Mouse (Mus musculus): ENCODE measurements at regions not wholly inside any gene's neighbourhood (a gene's known extent, or its start where the extent isn't known, plus 50 kb on each side); places are given as distances from the start of the nearest gene placed in this dataset.
"Not testable (repeated sequence)": the region's sequence is repeated elsewhere in the genome, so short reads cannot be mapped to it uniquely, and the experiment has no call there.

DNA sequence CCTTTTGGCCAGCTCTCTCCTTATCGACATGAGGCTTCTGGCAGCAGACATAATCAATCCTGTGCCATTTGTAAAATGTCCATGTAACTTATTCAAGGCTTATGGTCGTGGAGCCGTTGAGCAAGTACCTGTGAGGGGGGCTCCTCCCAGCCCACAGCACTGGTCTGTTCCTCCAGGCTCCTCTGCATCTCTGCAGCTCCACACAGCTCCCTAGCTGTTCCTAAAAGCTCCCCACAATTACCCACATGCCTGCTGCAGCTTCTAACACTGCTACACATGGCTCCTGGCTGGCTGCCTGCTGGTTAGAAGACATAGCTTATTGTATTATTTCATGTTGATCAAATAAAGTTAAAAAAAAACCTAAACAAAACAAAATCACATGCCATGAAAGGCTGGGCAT is 77.9 kb downstream of the Tcp10c start:
- not testable (repeated sequence) for H3K36me3 ChIP-seq (ENCODE audit: control insufficient read depth); H3K27me3 ChIP-seq (ENCODE audit: control insufficient read depth); H3K4me1 ChIP-seq (ENCODE audit: control insufficient read depth); H3K4me3 ChIP-seq (replicated peaks); H3K9me3 ChIP-seq (ENCODE audit: control insufficient read depth, low read length)

- not testable (repeated sequence) for H3K36me3 ChIP-seq (ENCODE audit: control insufficient read depth); H3K4me1 ChIP-seq (ENCODE audit: control insufficient read depth); H3K27me3 ChIP-seq (ENCODE audit: control insufficient read depth); H3K9me3 ChIP-seq (ENCODE audit: control insufficient read depth, low read length); H3K4me3 ChIP-seq (replicated peaks)
Observed at GRCm38 (mm10) chr17:13434146-13434545, 79.8 kb downstream of the Tcp10c start.

DNA sequence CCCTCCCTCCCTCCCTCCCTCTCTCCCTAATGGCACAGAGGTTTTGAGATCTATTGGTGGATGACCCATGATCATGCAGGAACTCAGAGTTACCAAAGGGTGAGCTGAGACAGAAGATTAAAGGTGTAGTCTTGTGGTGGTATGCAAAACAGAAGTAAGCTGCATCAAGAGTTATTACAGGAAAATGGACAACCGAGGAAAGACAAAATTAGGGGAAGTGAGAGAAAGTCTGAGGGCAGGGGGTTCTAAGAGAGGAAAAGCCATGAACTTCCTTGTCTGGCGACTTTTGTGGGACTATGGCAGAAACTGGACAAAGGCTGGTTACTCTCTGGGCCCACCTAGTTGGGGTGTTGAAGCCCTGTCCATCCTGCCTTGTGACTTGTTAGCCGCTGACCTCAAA is 84.4 kb downstream of the Tcp10c start:
- not testable (repeated sequence) for H3K4me3 ChIP-seq (replicated peaks); H3K4me1 ChIP-seq (ENCODE audit: control insufficient read depth); H3K9me3 ChIP-seq (ENCODE audit: control insufficient read depth, low read length); H3K27me3 ChIP-seq (ENCODE audit: control insufficient read depth); H3K36me3 ChIP-seq (ENCODE audit: control insufficient read depth)

DNA sequence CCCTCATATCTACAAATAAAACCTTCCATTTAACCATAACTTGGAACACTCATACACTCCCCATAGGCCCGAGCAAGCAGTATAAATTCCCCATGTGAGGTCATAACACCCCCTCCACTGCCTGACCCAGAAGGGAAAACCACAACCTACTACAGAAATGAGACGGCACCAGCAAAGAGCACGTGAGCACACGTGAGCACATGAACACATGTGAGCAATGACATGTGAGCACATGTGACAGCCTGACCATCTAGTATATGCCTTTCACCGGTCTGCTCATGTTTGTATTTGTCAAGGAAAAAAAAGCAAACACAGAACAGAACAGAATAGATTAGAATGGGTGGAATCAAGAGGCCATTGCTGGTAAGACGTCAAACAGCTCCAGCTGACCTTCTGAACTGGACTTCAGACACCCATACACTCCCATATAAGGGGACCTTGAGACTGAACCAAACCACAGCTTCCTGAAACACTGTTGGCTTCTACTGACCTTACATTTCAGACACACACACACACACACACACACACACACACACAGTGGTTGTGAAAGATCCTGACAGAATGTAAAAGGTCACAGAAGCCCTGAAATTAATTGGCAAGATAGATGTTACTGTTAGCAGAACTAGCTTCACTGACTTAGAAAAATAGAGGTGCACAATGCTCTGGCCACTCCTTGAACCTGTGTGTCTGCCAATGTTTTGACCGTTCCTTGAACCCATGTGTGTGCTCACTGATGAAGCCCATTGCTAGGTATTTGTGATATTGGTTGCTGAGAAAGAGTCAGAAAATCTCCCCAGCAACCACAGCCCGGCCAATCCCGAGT is 86.5 kb downstream of the Tcp10c start:
- H3K27me3 ChIP-seq (ENCODE audit: control insufficient read depth); H3K4me3 ChIP-seq (replicated peaks); H3K9me3 ChIP-seq (ENCODE audit: control insufficient read depth, low read length); H3K4me1 ChIP-seq (ENCODE audit: control insufficient read depth); H3K36me3 ChIP-seq (ENCODE audit: control insufficient read depth): not testable (repeated sequence)

DNA sequence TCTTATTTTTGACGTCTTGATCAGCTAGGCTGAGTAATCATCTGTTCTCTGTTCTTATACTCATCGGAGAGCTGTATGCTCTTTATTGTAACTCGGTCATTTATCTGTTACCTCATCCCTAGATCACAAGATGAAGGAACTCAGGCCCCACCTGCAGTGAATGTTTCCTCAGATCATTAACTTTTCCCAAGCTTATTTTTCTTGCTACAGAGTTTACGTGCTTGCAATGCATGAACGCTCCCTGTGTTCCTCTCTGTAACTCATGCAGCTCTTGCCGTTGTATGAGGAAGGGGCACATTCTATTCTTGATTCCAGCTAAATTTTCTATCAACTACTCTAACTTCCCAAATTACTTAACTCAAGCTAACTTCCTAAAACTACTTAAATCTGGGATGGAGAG is 87.9 kb downstream of the Tcp10c start:
- not testable (repeated sequence) for H3K27me3 ChIP-seq (ENCODE audit: control insufficient read depth); H3K36me3 ChIP-seq (ENCODE audit: control insufficient read depth); H3K4me1 ChIP-seq (ENCODE audit: control insufficient read depth); H3K4me3 ChIP-seq (replicated peaks); H3K9me3 ChIP-seq (ENCODE audit: control insufficient read depth, low read length)

GRCm38 (mm10) chr17:13456869-13457600 is 102.7 kb downstream of the Tcp10c start:
- not testable (repeated sequence) for H3K9me3 ChIP-seq (ENCODE audit: control insufficient read depth, low read length); H3K4me1 ChIP-seq (ENCODE audit: control insufficient read depth); H3K4me3 ChIP-seq (replicated peaks); H3K36me3 ChIP-seq (ENCODE audit: control insufficient read depth); H3K27me3 ChIP-seq (ENCODE audit: control insufficient read depth)

GRCm38 (mm10) chr17:13457942-13458341 is 103.6 kb downstream of the Tcp10c start:
- not testable (repeated sequence) for H3K4me3 ChIP-seq (replicated peaks); H3K9me3 ChIP-seq (ENCODE audit: control insufficient read depth, low read length); H3K4me1 ChIP-seq (ENCODE audit: control insufficient read depth); H3K36me3 ChIP-seq (ENCODE audit: control insufficient read depth); H3K27me3 ChIP-seq (ENCODE audit: control insufficient read depth)

DNA sequence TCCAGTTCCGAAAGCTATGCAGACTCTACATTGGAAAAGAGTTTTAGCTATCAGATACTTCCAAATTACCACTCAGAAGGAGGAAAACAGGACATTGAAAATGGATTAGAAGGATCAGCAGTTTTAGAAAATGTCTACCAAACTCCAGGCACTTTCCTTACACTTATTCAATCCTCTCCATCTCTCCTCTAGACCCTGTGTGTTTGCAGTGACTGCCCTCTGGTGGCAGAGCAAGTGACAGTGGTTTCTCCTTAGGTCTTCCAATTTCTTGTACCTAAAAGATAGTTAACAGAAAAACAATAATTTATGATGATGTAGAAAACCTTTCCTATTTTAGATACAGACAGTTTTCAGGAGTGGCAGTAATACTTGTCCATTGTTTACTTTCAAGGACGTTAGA is 104.4 kb downstream of the Tcp10c start:
- not testable (repeated sequence) for H3K36me3 ChIP-seq (ENCODE audit: control insufficient read depth); H3K4me1 ChIP-seq (ENCODE audit: control insufficient read depth); H3K27me3 ChIP-seq (ENCODE audit: control insufficient read depth); H3K9me3 ChIP-seq (ENCODE audit: control insufficient read depth, low read length); H3K4me3 ChIP-seq (replicated peaks)

- H3K9me3 ChIP-seq (ENCODE audit: control insufficient read depth, low read length); H3K4me3 ChIP-seq (replicated peaks); H3K27me3 ChIP-seq (ENCODE audit: control insufficient read depth); H3K4me1 ChIP-seq (ENCODE audit: control insufficient read depth); H3K36me3 ChIP-seq (ENCODE audit: control insufficient read depth): not testable (repeated sequence)
Observed at GRCm38 (mm10) chr17:13462663-13463062, 108.3 kb downstream of the Tcp10c start.

DNA sequence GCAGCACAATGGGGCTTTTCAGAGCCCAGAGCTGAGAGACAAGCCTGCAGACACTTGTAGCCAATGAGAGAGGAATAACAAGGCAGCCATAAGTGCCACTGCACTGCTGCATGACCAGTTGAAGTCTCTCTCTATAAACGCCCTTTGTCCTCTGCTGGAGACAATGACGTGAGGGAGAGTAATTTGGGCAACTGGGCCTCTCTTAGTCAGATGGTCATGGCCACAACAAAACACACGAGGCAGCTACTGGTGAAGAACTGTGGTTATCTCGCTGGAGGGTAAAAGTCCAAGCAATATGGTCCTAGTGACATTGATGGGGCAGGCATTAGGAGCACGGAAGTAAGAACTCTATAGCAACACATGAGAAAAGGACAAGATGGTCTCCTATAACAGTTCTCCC is 111.5 kb downstream of the Tcp10c start:
- not testable (repeated sequence) for H3K27me3 ChIP-seq (ENCODE audit: control insufficient read depth); H3K9me3 ChIP-seq (ENCODE audit: control insufficient read depth, low read length); H3K4me3 ChIP-seq (replicated peaks); H3K4me1 ChIP-seq (ENCODE audit: control insufficient read depth); H3K36me3 ChIP-seq (ENCODE audit: control insufficient read depth)

DNA sequence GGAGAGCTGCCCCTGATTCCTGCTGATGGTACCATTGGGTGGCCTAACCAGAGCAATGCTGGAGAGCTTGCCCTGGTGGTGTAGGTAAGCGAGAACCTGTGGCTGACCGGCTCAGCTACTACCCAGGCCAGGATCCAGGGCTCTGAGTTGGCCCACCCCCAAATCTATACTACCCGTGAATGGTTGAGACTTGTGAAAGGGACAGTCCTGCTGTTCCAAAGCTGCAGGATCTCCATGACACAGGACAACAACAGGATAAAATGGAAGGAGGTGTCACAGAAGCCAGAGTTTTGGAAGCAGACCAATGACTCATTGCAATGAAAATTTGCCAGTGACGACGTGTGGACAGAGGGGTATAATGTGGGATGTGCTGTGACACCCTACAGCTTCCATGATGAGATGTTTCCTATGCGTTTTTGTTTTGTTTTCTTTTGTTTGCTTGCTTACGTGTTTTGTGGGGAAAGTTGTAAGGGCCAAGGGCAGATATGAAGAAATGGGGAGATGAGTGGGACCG is 115.6 kb downstream of the Tcp10c start:
- not testable (repeated sequence) for H3K9me3 ChIP-seq (ENCODE audit: control insufficient read depth, low read length); H3K4me1 ChIP-seq (ENCODE audit: control insufficient read depth); H3K36me3 ChIP-seq (ENCODE audit: control insufficient read depth); H3K27me3 ChIP-seq (ENCODE audit: control insufficient read depth); H3K4me3 ChIP-seq (replicated peaks)

Data from erythroblast, embryonic 14.5 days (primary cell).